Mouse (Mus musculus) limb, embryonic 14.5 days (tissue): Measurements from ENCODE around the gene Mpzl2. TPM values are rescaled to one million over a fixed set of nuclear protein-coding genes. Genes with fewer than 3 reads are reported as not detected.

Experiments used
- ATAC-seq: fragments of 200-750 bp; cut with Nextera tagmentation; 2 replicates; pipeline ENCODE4 v1.8.0; 2017; ENCODE audit warnings: low read depth, moderate number of reproducible peaks, moderate TSS enrichment; ENCODE audit not compliant: low FRiP score
- DNase-seq: peaks from one replicate; pipeline ENCODE4 v3.0.0-alpha.2; 2015; ENCODE audit warnings: low spot score
- H3K27ac ChIP-seq: fragments of 300-500 bp; sonication (generic); replicated peaks from 2 replicates; pipeline ENCODE4 v1.5.1; 2014; ENCODE audit warnings: low read depth, mild to moderate bottlenecking, low read length, moderate library complexity, mixed read lengths
- H3K27me3 ChIP-seq: fragments of 300-500 bp; sonication (generic); 2 replicates; pipeline ENCODE4 v1.6.1; 2014; ENCODE audit warnings: low read length, mixed read lengths; ENCODE audit not compliant: control insufficient read depth, insufficient read depth
- H3K36me3 ChIP-seq: fragments of 300-500 bp; sonication (generic); 2 replicates; pipeline ENCODE4 v1.6.1; 2014; ENCODE audit warnings: mild to moderate bottlenecking, low read length, moderate library complexity, mixed read lengths; ENCODE audit not compliant: control insufficient read depth, insufficient read depth
- H3K4me1 ChIP-seq: fragments of 300-500 bp; sonication (generic); 2 replicates; pipeline ENCODE4 v1.6.1; 2014; ENCODE audit warnings: antibody characterized with exemption, low read length, mixed read lengths; ENCODE audit not compliant: control insufficient read depth, insufficient read depth
- H3K4me2 ChIP-seq: fragments of 300-500 bp; sonication (generic); replicated peaks from 2 replicates; pipeline ENCODE4 v1.6.1; 2014; ENCODE audit warnings: low read depth, mild to moderate bottlenecking, low read length, moderate library complexity; ENCODE audit not compliant: severe bottlenecking
- H3K4me3 ChIP-seq: fragments of 300-500 bp; sonication (generic); replicated peaks from 2 replicates; pipeline ENCODE4 v1.5.1; 2014; ENCODE audit warnings: low read length
- H3K9ac ChIP-seq: fragments of 300-500 bp; sonication (generic); 2 replicates; pipeline ENCODE4 v1.6.1; 2014; ENCODE audit warnings: mild to moderate bottlenecking, low read depth, low read length, moderate library complexity; ENCODE audit not compliant: severe bottlenecking
- H3K9me3 ChIP-seq: fragments of 300-500 bp; sonication (generic); 2 replicates; pipeline ENCODE4 v1.6.1; 2016; ENCODE audit warnings: low read length; ENCODE audit not compliant: control insufficient read depth
- POLR2A ChIP-seq: fragments of 200-500 bp; IDR thresholded peaks from 2 replicates; pipeline ENCODE4 v1.8.0; 2012; ENCODE audit warnings: inconsistent platforms, mild to moderate bottlenecking, moderate library complexity, borderline replicate concordance; ENCODE audit not compliant: insufficient read depth, insufficient read length; ENCODE audit errors: extremely low read depth
- WGBS: fragments of 180-500 bp; shearing (Covaris S2); extraction: QIAGEN DNeasy Blood & Tissue Kit; methylation state at CpG from one replicate; pipeline ENCODE4 v1.1.7; 2014; 5-methylcytosine and 5-hydroxymethylcytosine counted together
- polyA plus RNA-seq, 2 experiments: library from polyadenylated mRNA; depleted of rRNA in 1 of 2; stranded (reverse) in 1 of 2; unstranded in 1 of 2; fragments of >200 nt; fragmentation: Nextera tagmentation in 1 of 2; extraction: Ambion mirVana in 1 of 2; gene quantifications; 2 replicates each; pipeline versions ENCODE4 v1.2.1 to v1.2.3; 2012 to 2014

Mpzl2 gene
- polyA plus RNA-seq, 2 experiments, result 21.8 to 22.6 TPM

DNA sequence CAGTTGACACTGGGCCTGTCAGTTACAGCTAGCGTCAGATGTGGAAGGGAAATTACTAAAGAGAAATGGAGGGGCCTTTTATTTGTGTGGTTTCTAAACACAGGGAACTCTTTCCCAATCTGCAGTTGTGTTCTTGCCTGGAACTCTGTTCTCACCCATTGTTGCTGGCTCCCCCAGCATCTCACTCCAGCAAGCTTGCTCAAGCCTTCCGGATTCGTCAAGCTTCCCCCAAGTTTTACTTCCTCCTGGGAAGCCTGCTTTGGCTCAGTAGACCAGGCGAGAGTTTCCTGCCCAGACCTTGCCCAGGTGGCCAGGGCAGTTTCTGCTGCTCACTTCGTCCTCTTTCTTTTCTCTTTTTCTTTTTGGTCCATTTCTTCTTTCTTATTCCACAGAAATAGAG lies 45.0 kb downstream of the Mpzl2 start:
- no peaks in the 10 kb centered on the region for H3K9me3 ChIP-seq
- H3K4me2 ChIP-seq, result no peak overlapping the region
- WGBS, result 69% methylated on average over 5 of the region's 5 CpGs
- H3K9ac ChIP-seq, result no peak overlapping the region
- DNase-seq (no peak), ATAC-seq (no peak)
- no peak overlapping the region for H3K4me3 ChIP-seq
- no peak overlapping the region for H3K27ac ChIP-seq
- no peaks in the 10 kb centered on the region for H3K36me3 ChIP-seq
- no peaks in the 10 kb centered on the region for H3K4me1 ChIP-seq
- no peak for TF ChIP-seq POLR2A
- H3K27me3 ChIP-seq, result no peaks in the 10 kb centered on the region

DNA sequence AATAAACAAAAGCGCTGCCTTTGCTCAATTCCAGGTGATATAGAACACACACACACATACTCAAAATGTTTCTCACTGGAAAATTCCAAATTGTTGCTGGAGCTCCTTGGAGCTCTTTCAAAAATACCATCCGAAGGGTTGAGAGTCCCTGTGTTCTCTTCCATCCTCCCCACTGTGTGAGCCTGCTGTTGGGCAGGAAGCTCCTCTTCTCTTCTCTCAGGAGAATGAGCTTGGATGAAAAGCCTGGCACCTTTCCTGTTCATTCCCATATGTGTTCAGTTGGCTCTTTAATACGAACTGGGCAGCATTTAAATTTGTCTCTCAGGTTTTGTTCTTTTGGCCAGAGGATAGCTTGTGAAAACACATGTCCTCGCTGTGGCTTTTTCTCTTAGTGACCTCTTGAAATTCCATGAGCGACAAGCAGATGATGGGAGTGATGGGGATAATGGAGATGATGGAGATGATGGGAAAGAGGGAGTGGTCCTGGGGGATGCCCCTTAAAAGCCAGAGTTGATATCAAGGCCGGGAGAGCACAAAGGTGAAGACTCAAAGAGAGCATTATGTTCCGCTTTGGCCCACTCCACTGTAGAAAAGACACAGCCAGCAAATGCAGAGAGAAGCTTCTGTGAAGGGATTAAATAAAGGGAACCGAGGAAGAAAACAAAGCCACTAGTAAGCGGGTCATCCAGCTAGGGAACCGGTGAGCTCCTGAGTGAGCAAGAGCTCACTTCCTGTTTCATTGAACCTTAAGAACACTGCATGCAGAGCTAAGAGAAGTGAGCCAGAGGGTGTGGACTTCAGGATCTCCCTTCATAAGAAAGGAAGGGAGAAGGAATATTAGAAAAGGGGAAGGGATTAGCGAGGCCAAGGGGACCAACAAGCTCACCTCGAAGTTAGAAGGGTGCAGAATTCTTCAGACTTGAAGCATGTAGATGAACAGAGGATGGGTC lies 46.4 kb downstream of the Mpzl2 start:
- no peaks in the 10 kb centered on the region for H3K9me3 ChIP-seq
- no peak overlapping the region for H3K27ac ChIP-seq
- H3K4me3 ChIP-seq, result no peak overlapping the region
- TF ChIP-seq POLR2A, result no peak
- ATAC-seq, result no peak
- DNase-seq, result no peak
- H3K36me3 ChIP-seq, result no peaks in the 10 kb centered on the region
- H3K9ac ChIP-seq, result no peak overlapping the region
- no peak overlapping the region for H3K4me2 ChIP-seq
- no peaks in the 10 kb centered on the region for H3K27me3 ChIP-seq
- H3K4me1 ChIP-seq, result no peaks in the 10 kb centered on the region
- WGBS, result 82% methylated on average over 12 of the region's 12 CpGs

GRCm38 (mm10) chr9:45088040-45088439 lies 48.4 kb downstream of the Mpzl2 start:
- DNase-seq (no peak), ATAC-seq (no peak)
- Histone ChIP-seq H3K27me3 (no peaks in the 10 kb centered on the region), H3K4me3 (no peak overlapping the region), H3K4me1 (no peaks in the 10 kb centered on the region), H3K36me3 (no peaks in the 10 kb centered on the region), H3K4me2 (no peak overlapping the region), H3K27ac (no peak overlapping the region), H3K9me3 (no peaks in the 10 kb centered on the region), H3K9ac (no peak overlapping the region)
- TF ChIP-seq POLR2A, result no peak

DNA sequence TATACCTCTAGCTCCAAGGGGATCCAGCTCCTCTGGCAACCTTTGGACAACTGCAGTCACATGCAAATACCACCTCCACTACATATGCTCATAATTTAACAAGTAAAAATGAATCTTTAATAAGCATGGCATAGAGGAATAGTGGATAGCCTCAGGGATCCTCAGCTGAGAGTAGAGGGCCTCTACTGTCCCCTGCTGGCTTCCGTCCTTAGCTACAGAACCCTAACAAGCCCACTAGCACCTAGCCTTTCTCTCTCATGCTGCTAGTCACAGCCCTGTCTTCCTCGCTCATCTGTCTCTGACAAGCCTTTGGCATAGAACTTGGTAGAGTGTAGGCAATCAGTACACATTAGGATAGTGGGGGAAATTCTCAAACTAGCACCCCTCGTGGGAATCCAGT lies 51.2 kb downstream of the Mpzl2 start:
- H3K36me3 ChIP-seq, result no peaks in the 10 kb centered on the region
- H3K4me1 ChIP-seq, result no peaks in the 10 kb centered on the region
- DNase-seq (no peak), ATAC-seq (no peak)
- H3K27me3 ChIP-seq, result no peaks in the 10 kb centered on the region
- no peaks in the 10 kb centered on the region for H3K9me3 ChIP-seq
- H3K4me3 ChIP-seq, result no peak overlapping the region
- H3K27ac ChIP-seq, result no peak overlapping the region
- no peak overlapping the region for H3K9ac ChIP-seq
- no peak overlapping the region for H3K4me2 ChIP-seq
- no peak for TF ChIP-seq POLR2A
- WGBS, result 74% methylated on average over 3 of the region's 3 CpGs

DNA sequence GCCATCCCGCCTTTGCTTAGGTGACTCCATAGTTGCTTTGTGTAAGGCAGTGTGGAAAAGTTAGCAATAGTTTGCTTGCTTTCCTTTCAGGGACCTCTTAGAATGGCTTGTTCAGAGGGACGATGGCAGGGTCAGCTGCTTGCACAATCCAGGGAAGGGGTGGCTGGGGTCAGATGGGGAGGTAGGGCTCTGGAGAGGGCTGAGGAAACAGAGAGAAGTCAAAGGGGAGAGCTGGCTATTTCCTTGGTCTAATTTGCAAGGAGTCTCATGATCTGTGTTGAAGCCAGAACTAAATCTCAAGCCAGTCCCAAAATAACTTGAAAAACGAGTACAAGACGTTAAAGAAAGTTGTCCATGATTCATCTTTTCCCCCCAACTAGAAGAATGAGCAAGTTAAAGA lies 53.0 kb downstream of the Mpzl2 start:
- Histone ChIP-seq H3K27me3 (no peaks in the 10 kb centered on the region), H3K9ac (no peak overlapping the region), H3K27ac (no peak overlapping the region), H3K9me3 (no peaks in the 10 kb centered on the region), H3K4me3 (no peak overlapping the region), H3K4me2 (no peak overlapping the region), H3K4me1 (no peaks in the 10 kb centered on the region), H3K36me3 (no peaks in the 10 kb centered on the region)
- ATAC-seq (no peak), DNase-seq (no peak)
- TF ChIP-seq POLR2A, result no peak
- 65% methylated on average over 4 of the region's 4 CpGs for WGBS
